Mouse (Mus musculus) heart, adult 18-20 months (tissue): ENCODE data around the gene Frs2. TPM values are rescaled to one million over a fixed set of nuclear protein-coding genes. Genes with fewer than 3 reads are reported as not detected.
"Not testable (repeated sequence)": the region's sequence is repeated elsewhere in the genome, so short reads cannot be mapped to it uniquely, and the experiment has no call there.

Source experiments
- DNase-seq, 2 experiments: peaks; one replicate each; pipeline ENCODE4 v3.0.0; 2021 to 2022; ENCODE audit warnings: mixed read lengths in 1 of 2
- total RNA-seq, 2 experiments: library from RNA; stranded (reverse); gene quantifications; 2 replicates each; pipeline ENCODE4 v1.2.3; 2021

The Frs2 gene
- total RNA-seq, 2 experiments from 2014 or later: 15.3 to 16.4 TPM

GRCm38 (mm10) chr10:117045175-117046056 lies 102.9 kb downstream of the Frs2 start, which contains the start of gene Lrrc10:
Lrrc10 (plus strand) TSS chr10:117045341.
- DNase-seq: peak; percentile 60 to 64

- peak; percentile 75 to 78 for DNase-seq
Observed at GRCm38 (mm10) chr10:117043497-117044166, 104.7 kb downstream of the Frs2 start.

GRCm38 (mm10) chr10:117042295-117042694 lies 106.0 kb downstream of the Frs2 start:
- DNase-seq: peak; percentile 61 to 81

GRCm38 (mm10) chr10:117040355-117040754 lies 108.0 kb downstream of the Frs2 start:
- DNase-seq: no peak

- peak; percentile 72 to 88 for DNase-seq
Observed at GRCm38 (mm10) chr10:117033785-117034184, 114.5 kb downstream of the Frs2 start.

- no peak for DNase-seq
Observed at GRCm38 (mm10) chr10:117031160-117031559, 117.2 kb downstream of the Frs2 start.

GRCm38 (mm10) chr10:117026176-117026575 lies 122.2 kb downstream of the Frs2 start:
- no peak for DNase-seq

GRCm38 (mm10) chr10:117025776-117026175 lies 122.6 kb downstream of the Frs2 start:
- not testable (repeated sequence) for DNase-seq

GRCm38 (mm10) chr10:117023693-117024092 lies 124.6 kb downstream of the Frs2 start:
- no peak for DNase-seq

GRCm38 (mm10) chr10:117021020-117021754 lies 127.1 kb downstream of the Frs2 start:
- no peak for DNase-seq

Other genes starting within 250 kb of the Frs2 start
- gene Rab3ip, start 197.8 kb downstream of the Frs2 start, total RNA-seq: 10 to 100 TPM; 89.8 to 92.3 TPM
- gene Gm10271, start 175.9 kb downstream of the Frs2 start, total RNA-seq: not detected
- 1 to 10 TPM; 6.0 to 7.6 TPM for gene Best3, start 162.2 kb downstream of the Frs2 start, total RNA-seq
- 100 to 1,000 TPM; 231 to 321 TPM for gene Lrrc10, start 103.2 kb downstream of the Frs2 start, total RNA-seq
- gene Cct2, start 84.7 kb downstream of the Frs2 start, total RNA-seq: 100 to 1,000 TPM; 130 to 135 TPM
- 10 to 100 TPM; 29.3 to 30.2 TPM for gene Yeats4, start 76.0 kb upstream of the Frs2 start, total RNA-seq
- not detected for gene 9530003J23Rik, start 90.2 kb upstream of the Frs2 start, total RNA-seq
- 100 to 1,000 TPM; 145 to 223 TPM for gene Lyz2, start 133.8 kb upstream of the Frs2 start, total RNA-seq
- 10 to 100 TPM; 12.8 to 28.5 TPM for gene Lyz1, start 144.3 kb upstream of the Frs2 start, total RNA-seq
- 10 to 100 TPM; 31.3 to 34.7 TPM for gene Cpsf6, start 231.5 kb upstream of the Frs2 start, total RNA-seq